Mouse (Mus musculus) forebrain, embryonic 16.5 days (tissue): Measurements from ENCODE around the gene Mn1. TPM values are rescaled to one million over a fixed set of nuclear protein-coding genes. Genes with fewer than 3 reads are reported as not detected.

ENCODE experiments used
- ATAC-seq: fragments of 200-750 bp; cut with Nextera tagmentation; 2 replicates; pipeline ENCODE4 v1.8.0; 2017; ENCODE audit warnings: mild to moderate bottlenecking, moderate library complexity
- H3K27ac ChIP-seq: fragments of 300-500 bp; sonication (generic); 2 replicates; pipeline ENCODE4 v1.5.1; 2014; ENCODE audit warnings: low read length, control low read depth
- H3K27me3 ChIP-seq: fragments of 300-500 bp; sonication (generic); replicated peaks from 2 replicates; pipeline ENCODE4 v1.6.1; 2014; ENCODE audit warnings: low read length; ENCODE audit not compliant: control insufficient read depth, insufficient read depth
- H3K36me3 ChIP-seq: fragments of 300-500 bp; sonication (generic); 2 replicates; pipeline ENCODE4 v1.6.1; 2014; ENCODE audit not compliant: control insufficient read depth, insufficient read depth
- H3K4me1 ChIP-seq: fragments of 300-500 bp; sonication (generic); replicated peaks from 2 replicates; pipeline ENCODE4 v1.6.1; 2014; ENCODE audit warnings: low read length; ENCODE audit not compliant: control insufficient read depth, insufficient read depth
- H3K4me2 ChIP-seq: fragments of 300-500 bp; sonication (generic); 2 replicates; pipeline ENCODE4 v1.6.1; 2014; ENCODE audit warnings: mild to moderate bottlenecking, low read length, control low read depth
- H3K4me3 ChIP-seq: fragments of 300-500 bp; sonication (generic); replicated peaks from 2 replicates; pipeline ENCODE4 v1.5.1; 2014; ENCODE audit warnings: mild to moderate bottlenecking, low read length, control low read depth
- H3K9ac ChIP-seq: fragments of 300-500 bp; sonication (generic); replicated peaks from 2 replicates; pipeline ENCODE4 v1.6.1; 2014; ENCODE audit warnings: low read depth, low read length, control low read depth
- H3K9me3 ChIP-seq: fragments of 300-500 bp; sonication (generic); 2 replicates; pipeline ENCODE4 v1.6.1; 2016; ENCODE audit warnings: low read length; ENCODE audit not compliant: control insufficient read depth
- WGBS: fragments of 180-500 bp; shearing (Covaris S2); extraction: QIAGEN DNeasy Blood & Tissue Kit; methylation state at CpG from one replicate; pipeline ENCODE4 v1.1.7; 2014; 5-methylcytosine and 5-hydroxymethylcytosine counted together
- polyA plus RNA-seq: library from polyadenylated mRNA; unstranded; fragments of >200 nt; fragmentation: Nextera tagmentation; extraction: Ambion mirVana; gene quantifications from 2 replicates; pipeline ENCODE4 v1.2.1, GENCODE M21; 2015

Mn1 gene
- 99.6 and 106 TPM in 2 replicates for polyA plus RNA-seq

DNA sequence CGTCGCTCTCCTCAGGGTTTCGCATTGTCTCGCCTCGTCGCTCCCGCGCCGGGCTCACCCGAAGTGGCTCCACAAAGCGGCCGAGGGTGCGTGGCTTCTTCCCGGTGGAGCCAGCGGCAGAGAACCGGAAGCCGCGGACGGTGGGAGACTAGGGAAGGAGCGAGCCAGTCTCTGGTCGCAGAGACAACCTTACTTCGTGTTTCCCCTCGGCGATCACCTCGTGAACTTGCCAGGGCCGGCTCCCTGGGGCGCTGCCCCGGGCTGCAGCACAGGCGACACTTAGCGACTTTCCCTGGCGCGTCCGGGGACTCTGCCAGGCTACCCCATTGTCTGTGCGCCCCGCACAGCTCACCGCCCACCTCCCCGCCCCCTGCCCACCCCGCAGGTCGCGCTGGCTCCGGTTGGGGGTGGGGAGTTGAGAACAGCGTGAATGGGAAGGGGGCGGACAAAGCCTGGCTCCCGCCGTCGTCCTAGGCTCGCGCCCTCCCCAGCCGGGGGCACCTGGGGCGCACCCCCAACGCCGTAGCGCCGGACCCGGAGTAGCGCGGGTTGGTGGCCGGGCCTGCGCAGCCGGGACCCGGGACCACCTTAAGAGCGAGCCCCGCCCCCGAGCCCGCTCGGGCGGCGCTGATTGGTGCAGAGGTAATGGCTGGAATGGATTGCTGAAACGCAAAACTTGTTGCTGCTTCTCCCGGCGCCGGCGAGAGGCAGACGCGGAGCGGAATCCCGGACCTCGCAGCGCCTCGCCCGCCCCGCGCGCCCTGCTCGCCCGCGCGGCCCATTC lies at the start of gene Mn1:
TSS of gene Mn1 (plus strand) at position 772 of the 784 bp plus-strand sequence.
- peak within 1 kb of the TSS; percentile 98 for H3K27ac ChIP-seq
- no peaks in the 10 kb centered on the region for H3K9me3 ChIP-seq
- H3K4me3 ChIP-seq, result peak within 1 kb of the TSS; percentile 71
- peak; percentile 94 for ATAC-seq
- peaks cover 30% of the 10 kb centered on the region for H3K4me1 ChIP-seq
- peak within 1 kb of the TSS; percentile 68 for H3K4me2 ChIP-seq
- peak within 1 kb of the TSS; percentile 89 for H3K9ac ChIP-seq
- no peaks in the 10 kb centered on the region for H3K27me3 ChIP-seq
- peaks cover 7% of the 10 kb centered on the region for H3K36me3 ChIP-seq
- WGBS, result under 1% methylated on average over 86 of the region's 88 CpGs

DNA sequence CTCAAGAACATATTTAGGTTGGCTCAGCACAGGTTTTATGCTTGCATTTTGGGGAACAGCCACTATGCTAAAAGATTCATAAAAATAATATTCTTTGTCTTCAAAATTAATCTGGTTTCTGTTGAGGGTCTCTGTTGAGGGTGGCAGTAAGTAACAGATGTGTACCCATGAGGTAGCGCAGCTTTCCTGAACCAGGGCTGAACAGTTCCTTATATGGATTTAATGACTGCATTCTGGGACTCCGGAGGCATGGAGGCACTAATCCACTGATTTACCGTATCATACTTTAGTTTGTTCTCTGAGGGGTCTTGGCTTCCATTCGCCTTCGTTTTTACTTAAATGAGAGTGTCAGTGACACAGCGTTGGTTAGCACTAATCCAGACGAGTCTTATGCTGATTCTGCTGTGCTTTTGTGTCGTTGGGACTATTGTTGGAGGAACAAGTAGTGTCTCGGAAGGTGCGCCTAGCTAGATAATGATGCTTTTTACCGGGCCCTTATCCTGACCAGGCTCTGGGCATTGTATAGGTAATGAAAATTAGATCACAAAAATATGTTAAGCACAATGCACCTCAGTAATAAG lies 49.1 kb upstream of the Mn1 start:
- no peaks in the 10 kb centered on the region for H3K27me3 ChIP-seq
- 0 out of 2 replicates have a peak overlapping the region, but pooled peaks have one; percentile 6 for H3K4me2 ChIP-seq
- no peaks in the 10 kb centered on the region for H3K9me3 ChIP-seq
- H3K4me1 ChIP-seq, result peaks cover 22% of the 10 kb centered on the region
- H3K9ac ChIP-seq, result no peak overlapping the region
- peaks cover 8% of the 10 kb centered on the region for H3K36me3 ChIP-seq
- 26% methylated on average over 11 of the region's 11 CpGs for whole genome bisulfite sequencing
- H3K27ac ChIP-seq, result peak overlapping the region; percentile 85
- H3K4me3 ChIP-seq, result no peak overlapping the region
- 0 out of 2 replicates have a peak, but pooled peaks have one; percentile 6 for ATAC-seq

DNA sequence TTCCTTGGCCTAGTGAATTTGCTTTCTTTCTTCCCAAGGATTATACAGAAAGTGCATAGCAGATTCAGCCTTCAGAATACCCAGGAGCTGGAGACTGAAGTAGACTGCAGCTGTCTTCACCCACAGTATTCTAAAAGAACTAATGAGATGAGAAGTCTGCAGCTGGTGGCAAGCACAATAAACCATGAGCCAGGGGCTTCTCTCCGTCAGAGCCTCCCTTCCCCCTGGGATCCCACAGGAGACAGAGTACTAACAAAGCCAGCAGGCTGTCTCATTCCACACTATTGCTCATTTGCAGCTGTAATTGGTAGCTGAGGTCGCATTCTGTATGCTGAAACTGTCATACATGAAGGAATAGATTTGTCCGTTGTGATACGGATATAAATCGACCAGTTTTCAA lies 48.6 kb upstream of the Mn1 start:
- Histone ChIP-seq H3K27me3 (no peaks in the 10 kb centered on the region), H3K27ac (peak overlapping the region; percentile 85), H3K4me3 (no peak overlapping the region), H3K9ac (no peak overlapping the region), H3K9me3 (no peaks in the 10 kb centered on the region), H3K36me3 (peaks cover 12% of the 10 kb centered on the region), H3K4me1 (peaks cover 22% of the 10 kb centered on the region), H3K4me2 (no peak overlapping the region)
- 30% methylated on average over 5 of the region's 5 CpGs for WGBS
- peak; percentile 93 for ATAC-seq

DNA sequence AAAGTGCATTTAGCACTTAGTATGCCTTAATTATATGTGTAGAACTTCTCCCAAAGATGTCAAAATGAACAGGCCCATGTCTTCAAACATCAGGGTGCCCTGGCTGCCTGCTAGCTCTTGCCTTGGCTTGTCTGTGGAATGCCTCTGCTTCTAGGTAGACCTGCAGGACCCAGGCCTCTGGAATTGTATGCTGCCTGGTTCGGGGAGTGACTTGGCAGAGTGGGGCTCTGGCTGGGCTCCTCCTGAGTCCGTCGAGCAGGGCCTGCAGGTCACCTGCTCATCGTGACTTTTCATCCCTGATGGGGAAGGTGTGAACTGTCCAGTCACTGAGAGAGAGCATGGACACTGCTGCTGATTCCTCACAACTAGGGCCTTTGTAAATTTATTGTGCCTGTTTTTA lies 41.5 kb upstream of the Mn1 start:
- no peak for ATAC-seq
- peaks cover 5% of the 10 kb centered on the region for H3K4me1 ChIP-seq
- peaks cover 27% of the 10 kb centered on the region for H3K36me3 ChIP-seq
- H3K9me3 ChIP-seq, result no peaks in the 10 kb centered on the region
- H3K27ac ChIP-seq, result no peak overlapping the region
- H3K4me2 ChIP-seq, result no peak overlapping the region
- H3K27me3 ChIP-seq, result no peaks in the 10 kb centered on the region
- WGBS, result 89% methylated on average over 4 of the region's 4 CpGs
- no peak overlapping the region for H3K9ac ChIP-seq
- no peak overlapping the region for H3K4me3 ChIP-seq

DNA sequence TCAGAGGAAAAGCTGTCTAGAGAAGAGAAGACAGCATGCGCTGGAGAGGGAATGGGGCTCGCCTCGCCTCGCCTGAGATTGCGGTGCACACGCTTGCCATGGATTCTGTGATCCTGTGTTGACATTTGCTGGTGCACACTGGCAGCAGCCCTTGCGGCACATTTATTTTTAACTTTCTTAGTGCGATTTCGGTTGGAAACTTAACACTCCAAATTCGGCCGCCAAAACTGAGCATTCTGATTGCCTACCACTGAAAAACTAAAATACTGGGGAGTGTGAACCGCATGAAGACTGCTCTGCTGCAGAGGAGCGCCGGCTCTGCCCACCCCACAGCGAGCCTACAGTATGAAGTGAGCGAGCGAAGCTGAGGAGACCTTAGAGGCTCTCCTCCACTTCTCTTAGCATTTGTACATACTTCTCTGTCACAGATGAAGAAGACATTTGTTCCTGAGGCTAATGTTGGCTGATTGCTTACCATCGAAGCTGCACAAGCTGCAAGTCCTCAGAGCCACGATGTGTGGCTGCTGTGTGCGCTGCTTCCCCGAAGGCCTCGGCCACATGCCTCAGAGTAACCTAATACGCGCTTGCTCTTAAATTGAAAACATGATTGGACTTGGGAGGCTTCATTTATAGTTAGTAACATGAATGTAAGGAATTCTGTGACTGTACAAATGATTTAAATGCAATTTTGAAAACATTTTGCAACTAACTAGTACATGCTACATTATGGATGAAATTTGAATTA lies 40.7 kb upstream of the Mn1 start:
- Histone ChIP-seq H3K36me3 (peaks cover 31% of the 10 kb centered on the region), H3K9ac (no peak overlapping the region), H3K27ac (no peak overlapping the region; the same call in 1 of the 2 replicates), H3K27me3 (no peaks in the 10 kb centered on the region), H3K4me1 (peaks cover 5% of the 10 kb centered on the region), H3K4me3 (no peak overlapping the region), H3K9me3 (no peaks in the 10 kb centered on the region), H3K4me2 (no peak overlapping the region)
- ATAC-seq, result peak; percentile 31; the same call in 1 of the 2 replicates
- WGBS, result 84% methylated on average over 24 of the region's 24 CpGs

DNA sequence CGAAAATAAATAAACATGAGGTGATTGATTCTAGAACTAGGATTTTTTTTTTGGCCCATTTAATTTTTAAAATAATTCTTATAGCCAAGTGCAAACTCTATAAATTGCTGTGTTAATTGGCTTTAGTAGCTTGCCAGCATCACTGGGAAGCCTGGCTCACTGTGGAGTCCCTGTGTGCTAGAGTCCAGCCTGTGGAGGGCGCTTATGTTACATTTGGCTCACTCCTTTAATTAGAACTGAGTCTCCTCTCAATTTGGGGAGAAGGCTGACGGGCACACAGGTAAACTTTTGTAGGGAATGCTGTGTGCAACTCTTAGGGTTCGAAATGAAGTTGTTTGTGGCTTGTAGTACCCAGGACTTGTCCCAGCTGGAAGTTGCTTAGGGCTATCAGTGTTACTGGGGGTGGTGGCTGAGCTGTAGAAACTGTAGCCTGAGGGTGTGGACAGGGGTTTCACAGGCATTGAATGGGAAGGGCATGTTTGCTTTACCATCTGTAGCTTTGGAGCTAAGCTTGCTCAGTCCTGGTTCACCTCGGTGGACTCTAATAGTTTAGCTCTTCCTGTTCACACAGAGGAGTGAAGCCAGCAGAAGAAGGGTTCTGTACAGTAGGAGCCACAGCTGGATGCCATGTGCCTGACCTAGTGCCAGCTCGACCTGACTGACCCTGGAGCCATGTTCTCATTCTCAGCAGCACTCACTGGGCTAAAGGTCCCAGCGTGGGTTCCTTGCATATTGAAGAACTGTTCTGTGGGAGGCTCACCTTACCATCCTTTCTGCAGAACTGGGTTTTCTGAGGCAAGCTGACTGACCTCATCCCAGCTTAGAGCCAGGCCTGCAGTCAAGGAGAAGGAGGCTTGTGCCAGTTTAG lies 38.8 kb upstream of the Mn1 start:
- H3K27me3 ChIP-seq, result no peaks in the 10 kb centered on the region
- no peak overlapping the region for H3K4me2 ChIP-seq
- no peak overlapping the region for H3K9ac ChIP-seq
- 66% methylated on average over 7 of the region's 7 CpGs for whole genome bisulfite sequencing
- no peak for ATAC-seq
- no peaks in the 10 kb centered on the region for H3K9me3 ChIP-seq
- H3K27ac ChIP-seq, result no peak overlapping the region
- peaks cover 28% of the 10 kb centered on the region for H3K36me3 ChIP-seq
- H3K4me3 ChIP-seq, result no peak overlapping the region
- peaks cover 5% of the 10 kb centered on the region for H3K4me1 ChIP-seq

DNA sequence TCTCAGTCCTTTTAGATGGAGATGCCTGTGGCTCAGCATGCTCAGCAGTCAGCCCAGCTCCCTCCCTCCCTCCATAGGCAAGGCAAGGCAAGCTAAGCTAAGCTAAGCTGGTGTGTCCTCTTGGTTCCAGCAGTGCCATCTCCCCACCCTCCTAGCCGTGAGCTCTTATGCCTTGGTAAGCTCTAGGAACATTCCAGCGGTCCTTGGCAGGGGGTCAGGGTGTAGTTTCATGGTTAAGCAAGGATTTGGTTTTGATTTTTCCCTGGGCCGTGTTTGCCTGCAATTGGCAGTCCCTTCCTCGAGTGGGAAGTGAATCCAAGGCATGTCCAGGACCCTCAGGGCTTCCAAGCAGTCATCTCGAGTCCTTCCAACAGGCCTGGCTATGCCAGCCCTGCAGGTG lies 33.8 kb upstream of the Mn1 start:
- Histone ChIP-seq H3K27me3 (no peaks in the 10 kb centered on the region), H3K4me1 (peaks cover 1% of the 10 kb centered on the region; the same call in 1 of the 2 replicates)
- 81% methylated on average over 5 of the region's 5 CpGs for WGBS

DNA sequence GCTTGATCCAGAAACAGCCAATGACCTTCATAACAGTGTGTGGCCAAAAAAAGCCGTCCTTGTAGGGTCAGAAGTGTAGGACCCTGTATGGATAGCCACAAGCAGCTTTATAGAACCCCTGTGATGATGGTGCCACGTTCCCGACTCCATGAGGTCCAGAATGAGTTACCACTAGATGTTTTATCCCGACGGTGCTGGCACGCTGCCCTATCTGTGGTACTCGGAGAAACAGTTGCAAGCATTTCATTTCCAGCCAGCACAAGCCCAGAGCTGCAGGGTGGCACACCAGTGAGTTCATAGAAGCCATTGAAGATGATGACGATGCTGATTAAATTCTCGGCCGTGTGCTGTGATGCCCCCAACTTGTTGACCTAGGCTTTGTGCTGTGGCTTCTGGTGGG lies 26.3 kb upstream of the Mn1 start:
- Histone ChIP-seq H3K27me3 (no peaks in the 10 kb centered on the region), H3K36me3 (no peaks in the 10 kb centered on the region), H3K4me2 (no peak overlapping the region), H3K27ac (no peak overlapping the region), H3K9ac (no peak overlapping the region), H3K4me3 (no peak overlapping the region), H3K9me3 (no peaks in the 10 kb centered on the region), H3K4me1 (peaks cover 35% of the 10 kb centered on the region)
- ATAC-seq, result no peak
- 68% methylated on average over 10 of the region's 10 CpGs for WGBS

More for the DNA sequence above, 33.8 kb upstream of the Mn1 start:
- no peak overlapping the region for H3K4me2 ChIP-seq
- ATAC-seq, result no peak
- no peak overlapping the region for H3K4me3 ChIP-seq
- no peaks in the 10 kb centered on the region for H3K9me3 ChIP-seq
- H3K9ac ChIP-seq, result no peak overlapping the region
- peaks cover 19% of the 10 kb centered on the region for H3K36me3 ChIP-seq
- no peak overlapping the region for H3K27ac ChIP-seq
